ENCODE assay signal across 31 mouse cellular contexts in genomic region chr7:100357856-100358255, GRCm38 (mm10).
"Had no signal": no experiment of that assay in that cellular context is flagged by ENCODE, and none has a peak within 500 bp of the region (broad histone marks: within the 10 kb centered on the region; RNA-seq: fewer than 3 reads in every experiment).

No protein-coding gene starts in this region.

- ATAC-seq: liver, embryonic 12.5 days; liver, postnatal 0 days; lung, postnatal 0 days; midbrain, embryonic 13.5 days; midbrain, embryonic 15.5 days; midbrain, embryonic 16.5 days had no signal

- DNase-seq: left cerebral cortex, postnatal 4 days; liver; liver, embryonic 13.5 days; liver, postnatal 0 days; lung, adult 18-20 months; lung, adult 2 months; lung, embryonic 14.5 days; lung, postnatal 10 days; lung, postnatal 14 days; lung, postnatal 36 days; lung, postnatal 4 days; midbrain, embryonic 14.5 days had no signal

- H3K4me1 ChIP-seq: limb, embryonic 10.5 days; limb, embryonic 12.5 days; limb, embryonic 13.5 days; limb, embryonic 15.5 days; liver, embryonic 12.5 days; liver, embryonic 15.5 days; lung, embryonic 15.5 days; midbrain, embryonic 10.5 days; midbrain, embryonic 12.5 days; midbrain, embryonic 13.5 days; midbrain, embryonic 15.5 days; neural tube, embryonic 12.5 days; neural tube, embryonic 13.5 days had no signal

- H3K27ac ChIP-seq: limb, embryonic 10.5 days; limb, embryonic 12.5 days; limb, embryonic 13.5 days; limb, embryonic 15.5 days; liver, embryonic 12.5 days; liver, embryonic 13.5 days; liver, embryonic 14.5 days; liver, embryonic 15.5 days; lung, embryonic 15.5 days; macrophage; midbrain, embryonic 10.5 days; midbrain, embryonic 12.5 days; midbrain, embryonic 13.5 days; midbrain, embryonic 15.5 days; neural tube, embryonic 12.5 days; neural tube, embryonic 13.5 days had no signal

- H3K4me3 ChIP-seq: limb, embryonic 10.5 days; limb, embryonic 12.5 days; limb, embryonic 13.5 days; limb, embryonic 15.5 days; liver, embryonic 12.5 days; liver, embryonic 13.5 days; liver, embryonic 15.5 days; lung, embryonic 15.5 days; megakaryocyte, embryonic 14.5 days; midbrain, embryonic 10.5 days; midbrain, embryonic 12.5 days; midbrain, embryonic 13.5 days; midbrain, embryonic 15.5 days; myocyte; neural tube, embryonic 12.5 days; neural tube, embryonic 13.5 days had no signal
